Mouse (Mus musculus) G1E (cell line): ENCODE data around the gene Gba. TPM values are rescaled to one million over a fixed set of nuclear protein-coding genes. Genes with fewer than 3 reads are reported as not detected.

Experiments
- ATAC-seq: 2 replicates; pipeline ENCODE4 v1.8.0; 2016; ENCODE audit warnings: mild to moderate bottlenecking; ENCODE audit not compliant: insufficient number of reproducible peaks, poor library complexity, low FRiP score, severe bottlenecking; ENCODE audit errors: extremely low read depth
- DNase-seq: peaks from one replicate; pipeline ENCODE4 v3.0.0; 2012; ENCODE audit warnings: low spot score
- H3K27me3 ChIP-seq: 2 replicates; pipeline ENCODE4 v1.6.1; 2012; ENCODE audit warnings: mild to moderate bottlenecking, low read length, inconsistent platforms; ENCODE audit not compliant: insufficient read depth
- H3K36me3 ChIP-seq: replicated peaks from 2 replicates; pipeline ENCODE3; 2012; ENCODE audit warnings: mild to moderate bottlenecking, inconsistent platforms
- H3K4me1 ChIP-seq: 2 replicates; pipeline ENCODE4 v1.6.1; 2012; ENCODE audit warnings: low read depth, low read length, inconsistent platforms, mixed read lengths; ENCODE audit not compliant: insufficient read depth
- H3K4me3 ChIP-seq: 2 replicates; pipeline ENCODE4 v1.5.1; 2012; ENCODE audit warnings: low read depth, mild to moderate bottlenecking, inconsistent platforms, low read length, moderate library complexity, mixed read lengths
- H3K9me3 ChIP-seq: replicated peaks from 2 replicates; pipeline ENCODE4 v1.6.1; 2012; ENCODE audit warnings: inconsistent platforms
- CTCF ChIP-seq: IDR thresholded peaks from 2 replicates; pipeline ENCODE4 v1.5.1; 2012; ENCODE audit warnings: low read depth, low read length, inconsistent platforms, mixed read lengths
- GATA1 ChIP-seq: IDR thresholded peaks from 2 replicates; pipeline ENCODE4 v1.6.1; 2012; ENCODE audit warnings: borderline replicate concordance, low read length, inconsistent platforms, mixed read lengths
- GATA2 ChIP-seq: IDR thresholded peaks from 2 replicates; pipeline ENCODE4 v1.6.1; 2012; ENCODE audit warnings: low read depth, low read length, inconsistent platforms, borderline replicate concordance
- POLR2AphosphoS5 ChIP-seq: IDR thresholded peaks from 2 replicates; pipeline ENCODE4 v1.6.1; 2012; ENCODE audit warnings: low read depth, low read length, inconsistent platforms; ENCODE audit not compliant: insufficient replicate concordance
- TAL1 ChIP-seq: conservative IDR thresholded peaks from 2 replicates; pipeline ENCODE4 v1.6.1; 2012; ENCODE audit warnings: low read depth, low read length, inconsistent platforms, mixed read lengths
- polyA plus RNA-seq: library from polyadenylated mRNA; stranded (reverse); fragments of >175 nt; gene quantifications from 2 replicates; pipeline ENCODE4 v1.2.3, GENCODE M21; 2012
- total RNA-seq, 2 experiments: library from RNA; stranded (forward) in 1 of 2; stranded (reverse) in 1 of 2; fragments of 200-1000 nt in 1 of 2; fragments of >200 nt in 1 of 2; fragmentation: Nextera tagmentation in 1 of 2; gene quantifications; 2 replicates each; pipeline ENCODE4 v1.2.3; 2014 to 2017

The Gba gene
- total and polyA plus RNA-seq, 3 experiments: 6.0 to 72.4 (median 36.1) TPM

DNA sequence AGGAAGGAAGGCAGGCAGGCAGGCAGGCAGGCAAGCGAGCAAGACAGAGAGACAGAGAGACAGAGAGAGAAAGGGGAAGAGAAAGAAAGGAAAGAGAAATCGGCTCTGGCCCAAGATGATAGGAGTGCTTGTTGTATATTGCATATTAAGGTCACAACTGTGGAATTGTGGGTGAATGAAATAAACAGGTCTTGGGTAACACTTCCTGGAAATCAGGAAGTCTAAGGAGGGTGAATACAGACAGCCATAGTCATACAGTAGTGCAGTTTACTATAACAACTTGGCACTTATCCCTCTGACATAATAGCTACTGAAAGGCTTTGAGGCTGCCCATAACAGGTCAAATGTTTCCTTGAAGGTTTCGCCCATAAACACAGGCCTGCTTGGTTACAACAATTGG, 2.9 kb upstream of the Gba start:
- peaks cover 39% of the 10 kb centered on the region for H3K4me1 ChIP-seq
- DNase-seq (no peak), ATAC-seq (no peak)
- no peak overlapping the region for H3K4me3 ChIP-seq
- no peaks in the 10 kb centered on the region for H3K9me3 ChIP-seq
- TF ChIP-seq CTCF (no peak), POLR2AphosphoS5 (no peak), TAL1 (no peak), GATA1 (no peak), GATA2 (no peak)
- peaks cover 12% of the 10 kb centered on the region for H3K36me3 ChIP-seq
- no peaks in the 10 kb centered on the region; the same call in 1 of the 2 replicates for H3K27me3 ChIP-seq

DNA sequence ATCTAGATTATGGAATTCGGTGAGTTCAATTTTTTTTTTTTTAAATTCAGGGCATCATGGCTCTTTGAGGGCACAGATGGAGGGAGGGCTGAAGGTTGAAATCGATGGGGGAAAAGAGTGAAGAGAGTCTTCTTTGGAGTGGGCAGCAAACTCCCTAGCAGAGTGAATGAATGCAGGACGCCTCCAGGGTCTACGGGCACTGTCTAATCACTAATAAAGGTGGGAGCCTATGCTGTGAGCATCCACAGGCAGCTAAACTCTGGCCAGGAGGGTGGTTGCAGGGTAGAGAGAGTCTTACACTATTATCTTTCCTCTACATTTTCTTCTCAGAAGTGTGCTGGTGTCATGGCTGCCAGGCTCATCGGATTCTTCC, 400 bp downstream of the Gba start:
- ATAC-seq: no peak
- no peaks in the 10 kb centered on the region; the same call in 1 of the 2 replicates for H3K27me3 ChIP-seq
- no peaks in the 10 kb centered on the region for H3K9me3 ChIP-seq
- peaks cover 44% of the 10 kb centered on the region for H3K36me3 ChIP-seq
- DNase-seq: no peak
- TF ChIP-seq GATA2 (no peak), CTCF (no peak), GATA1 (no peak), TAL1 (no peak)
- H3K4me3 ChIP-seq: peak overlapping the region; percentile 73
- peaks cover 37% of the 10 kb centered on the region for H3K4me1 ChIP-seq

DNA sequence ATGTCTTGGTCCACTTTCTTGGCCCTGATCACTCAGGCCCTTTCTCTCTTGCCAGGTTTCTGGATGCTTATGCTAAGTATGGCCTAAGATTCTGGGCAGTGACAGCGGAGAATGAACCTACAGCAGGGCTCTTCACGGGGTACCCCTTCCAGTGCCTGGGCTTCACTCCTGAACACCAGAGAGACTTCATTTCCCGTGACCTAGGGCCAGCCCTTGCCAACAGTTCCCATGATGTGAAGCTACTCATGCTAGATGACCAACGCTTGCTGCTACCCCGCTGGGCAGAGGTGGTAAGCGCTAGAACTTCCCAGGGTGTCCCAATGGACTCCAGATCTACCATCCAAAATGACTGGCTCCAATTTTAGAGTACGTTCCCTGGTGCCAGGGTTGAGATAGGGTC, 3.4 kb downstream of the Gba start:
- no peak for ATAC-seq
- peaks cover 74% of the 10 kb centered on the region for H3K36me3 ChIP-seq
- H3K4me1 ChIP-seq: peaks cover 45% of the 10 kb centered on the region
- TF ChIP-seq POLR2AphosphoS5 (no peak), CTCF (no peak)
- H3K27me3 ChIP-seq: no peaks in the 10 kb centered on the region
- DNase-seq: no peak
- H3K4me3 ChIP-seq: no peak overlapping the region
- no peaks in the 10 kb centered on the region for H3K9me3 ChIP-seq

DNA sequence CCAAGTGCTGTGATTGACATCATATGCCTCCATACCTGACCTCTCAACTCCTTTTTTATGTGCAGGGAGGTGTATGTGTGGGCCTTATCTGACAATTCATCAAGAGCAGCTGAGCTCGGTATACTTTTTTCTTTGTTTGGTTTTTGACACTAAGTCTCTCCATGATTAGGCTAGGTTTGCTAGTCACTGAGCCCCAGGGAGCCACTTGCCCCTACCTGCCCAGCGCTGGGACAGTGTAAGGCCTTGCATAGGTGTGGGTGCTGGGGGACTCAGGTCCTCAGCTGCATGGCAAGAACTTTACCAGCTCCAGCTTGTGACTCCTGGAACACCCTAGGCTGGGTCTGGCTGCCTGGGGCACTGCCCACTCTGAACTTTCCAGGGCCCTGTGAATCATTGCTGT, 4.0 kb downstream of the Gba start:
- H3K27me3 ChIP-seq: no peaks in the 10 kb centered on the region
- H3K36me3 ChIP-seq: peaks cover 80% of the 10 kb centered on the region
- H3K4me3 ChIP-seq: no peak overlapping the region
- no peaks in the 10 kb centered on the region for H3K9me3 ChIP-seq
- TF ChIP-seq CTCF: no peak
- DNase-seq (no peak), ATAC-seq (no peak)
- H3K4me1 ChIP-seq: peaks cover 50% of the 10 kb centered on the region

DNA sequence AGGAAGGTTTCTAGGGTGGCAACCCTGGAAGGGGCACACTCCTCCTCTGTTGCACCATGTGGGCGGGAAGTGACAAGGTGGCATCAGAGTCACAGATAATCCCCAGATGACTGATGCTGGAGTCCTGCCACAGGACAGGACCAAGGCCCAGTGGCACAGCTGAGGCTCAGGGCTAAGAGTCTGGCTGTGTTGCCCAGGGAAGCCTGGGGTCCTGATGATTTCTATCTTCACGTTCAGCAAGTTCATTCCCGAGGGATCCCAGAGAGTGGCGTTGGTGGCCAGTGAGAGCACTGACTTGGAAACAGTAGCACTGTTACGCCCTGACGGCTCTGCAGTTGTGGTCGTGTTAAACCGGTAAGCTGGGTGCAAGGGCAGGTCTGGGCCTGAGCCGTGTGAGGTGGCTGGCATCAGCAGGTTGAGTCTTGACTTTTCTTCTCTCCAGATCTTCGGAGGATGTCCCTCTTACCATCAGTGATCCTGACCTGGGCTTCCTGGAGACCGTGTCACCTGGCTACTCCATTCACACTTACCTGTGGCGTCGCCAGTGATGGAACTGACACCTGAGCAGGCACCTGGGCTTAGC, 5.4 kb downstream of the Gba start:
- Histone ChIP-seq H3K9me3 (no peaks in the 10 kb centered on the region), H3K4me3 (no peak overlapping the region), H3K36me3 (peaks cover 90% of the 10 kb centered on the region), H3K27me3 (no peaks in the 10 kb centered on the region), H3K4me1 (peaks cover 60% of the 10 kb centered on the region)
- TF ChIP-seq GATA1 (no peak), POLR2AphosphoS5 (no peak), GATA2 (no peak), CTCF (no peak)
- DNase-seq: no peak
- no peak for ATAC-seq

GRCm38 (mm10) chr3:89208736-89209135, 6.0 kb downstream of the Gba start:
- Histone ChIP-seq H3K36me3 (peaks cover 90% of the 10 kb centered on the region), H3K9me3 (no peaks in the 10 kb centered on the region), H3K27me3 (no peaks in the 10 kb centered on the region), H3K4me1 (peaks cover 56% of the 10 kb centered on the region), H3K4me3 (no peak overlapping the region)
- TF ChIP-seq GATA2 (no peak), POLR2AphosphoS5 (no peak), CTCF (no peak), TAL1 (no peak), GATA1 (no peak)
- ATAC-seq: no peak
- DNase-seq: no peak

DNA sequence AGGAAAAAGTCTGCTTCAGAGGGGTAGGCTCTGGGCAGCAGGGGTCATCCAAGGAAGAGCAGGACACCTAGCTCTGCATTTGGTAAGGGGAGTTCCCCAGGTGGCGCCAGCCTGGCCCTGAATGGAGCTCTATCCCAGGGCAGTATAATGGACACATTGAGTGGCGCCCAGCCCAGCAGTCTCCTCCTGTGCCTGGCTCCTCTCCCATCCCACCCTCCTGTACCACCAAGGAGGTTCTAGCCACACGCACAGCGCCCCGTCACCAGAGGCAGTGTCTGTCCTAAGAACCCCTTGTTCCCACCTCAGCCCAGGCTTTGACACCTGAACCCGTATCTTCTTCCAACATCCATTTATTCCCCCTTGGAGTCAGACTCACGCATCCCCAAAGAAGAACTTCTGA, 7.0 kb downstream of the Gba start:
- DNase-seq (no peak), ATAC-seq (no peak)
- no peak for TF ChIP-seq TAL1
- TF ChIP-seq GATA1: no peak
- TF ChIP-seq POLR2AphosphoS5: no peak
- no peak for TF ChIP-seq GATA2
- TF ChIP-seq CTCF: no peak
- H3K27me3 ChIP-seq: no peaks in the 10 kb centered on the region
- H3K36me3 ChIP-seq: peaks cover 80% of the 10 kb centered on the region
- peaks cover 55% of the 10 kb centered on the region for H3K4me1 ChIP-seq
- H3K4me3 ChIP-seq: no peak overlapping the region
- no peaks in the 10 kb centered on the region for H3K9me3 ChIP-seq
